Mouse (Mus musculus) intestine, embryonic 14.5 days (tissue): ENCODE results near the gene Map3k14. TPM values are rescaled to one million over a fixed set of nuclear protein-coding genes. Genes with fewer than 3 reads are reported as not detected.

Source experiments
- ATAC-seq: fragments of 200-750 bp; cut with Nextera tagmentation; replicated peaks from 2 replicates; pipeline ENCODE4 v1.8.0; 2017; ENCODE audit warnings: low read depth, moderate number of reproducible peaks, moderate TSS enrichment, moderate library complexity; ENCODE audit not compliant: low FRiP score, low TSS enrichment
- DNase-seq: peaks from one replicate; pipeline ENCODE4 v3.0.0-alpha.2; 2018; ENCODE audit warnings: low spot score
- H3K27ac ChIP-seq: fragments of 300-500 bp; sonication (generic); 2 replicates; pipeline ENCODE4 v1.5.1; 2014; ENCODE audit warnings: low read depth, mild to moderate bottlenecking, control low read depth
- H3K27me3 ChIP-seq: fragments of 300-500 bp; sonication (generic); replicated peaks from 2 replicates; pipeline ENCODE4 v1.6.1; 2014; ENCODE audit warnings: low read length, control low read depth; ENCODE audit not compliant: control insufficient read depth, insufficient read depth
- H3K36me3 ChIP-seq: fragments of 300-500 bp; sonication (generic); 2 replicates; pipeline ENCODE4 v1.6.1; 2014; ENCODE audit warnings: low read length, control low read depth; ENCODE audit not compliant: control insufficient read depth, insufficient read depth
- H3K4me1 ChIP-seq: fragments of 300-500 bp; sonication (generic); replicated peaks from 2 replicates; pipeline ENCODE4 v1.6.1; 2014; ENCODE audit warnings: low read length, control low read depth, mixed read lengths; ENCODE audit not compliant: control insufficient read depth, insufficient read depth
- H3K4me2 ChIP-seq: fragments of 300-500 bp; sonication (generic); 2 replicates; pipeline ENCODE4 v1.6.1; 2014; ENCODE audit warnings: low read length
- H3K4me3 ChIP-seq: fragments of 300-500 bp; sonication (generic); 2 replicates; pipeline ENCODE4 v1.5.1; 2014; ENCODE audit warnings: low read depth, low read length, control low read depth, mixed read lengths
- H3K9ac ChIP-seq: fragments of 300-500 bp; sonication (generic); 2 replicates; pipeline ENCODE4 v1.6.1; 2014; ENCODE audit warnings: mild to moderate bottlenecking, low read length
- H3K9me3 ChIP-seq: fragments of 300-500 bp; sonication (generic); 2 replicates; pipeline ENCODE4 v1.6.1; 2016; ENCODE audit warnings: low read length, control low read depth; ENCODE audit not compliant: control insufficient read depth
- WGBS: fragments of 180-500 bp; shearing (Covaris S2); extraction: QIAGEN DNeasy Blood & Tissue Kit; methylation state at CpG from one replicate; pipeline ENCODE4 v1.1.7; 2014; 5-methylcytosine and 5-hydroxymethylcytosine counted together
- polyA plus RNA-seq: library from polyadenylated mRNA; unstranded; fragments of >200 nt; fragmentation: Nextera tagmentation; extraction: Ambion mirVana; gene quantifications from 2 replicates; pipeline ENCODE4 v1.2.1, GENCODE M21; 2014

The Map3k14 gene
- polyA plus RNA-seq, 1 experiment from 2014 or later = 3.7 TPM

GRCm38 (mm10) chr11:103184891-103185290, 82.4 kb downstream of the Map3k14 start:
- 28% methylated on average over 2 of the region's 2 CpGs for WGBS
- no peak for DNase-seq
- Histone ChIP-seq H3K9ac (no peak overlapping the region), H3K27ac (no peak overlapping the region), H3K4me1 (no peaks in the 10 kb centered on the region), H3K4me2 (no peak overlapping the region), H3K27me3 (no peaks in the 10 kb centered on the region), H3K4me3 (no peak overlapping the region), H3K9me3 (no peaks in the 10 kb centered on the region), H3K36me3 (no peaks in the 10 kb centered on the region)
- ATAC-seq = no peak

- H3K36me3 ChIP-seq = no peaks in the 10 kb centered on the region
- no peak overlapping the region for H3K27ac ChIP-seq
- H3K4me3 ChIP-seq = no peak overlapping the region
- H3K9ac ChIP-seq = no peak overlapping the region
- 74% methylated on average over 3 of the region's 3 CpGs for WGBS
- H3K4me1 ChIP-seq = no peaks in the 10 kb centered on the region
- ATAC-seq (no peak), DNase-seq (no peak)
- H3K9me3 ChIP-seq = no peaks in the 10 kb centered on the region
- H3K4me2 ChIP-seq = no peak overlapping the region
- no peaks in the 10 kb centered on the region for H3K27me3 ChIP-seq
These were observed 85.4 kb downstream of the Map3k14 start for GRCm38 (mm10) chr11:103181911-103182310.

- 73% methylated on average over 9 of the region's 9 CpGs for WGBS
- H3K4me1 ChIP-seq = no peaks in the 10 kb centered on the region
- no peak for DNase-seq
- no peak overlapping the region for H3K9ac ChIP-seq
- H3K4me3 ChIP-seq = no peak overlapping the region
- no peak overlapping the region for H3K27ac ChIP-seq
- H3K27me3 ChIP-seq = no peaks in the 10 kb centered on the region
- no peaks in the 10 kb centered on the region for H3K36me3 ChIP-seq
- no peaks in the 10 kb centered on the region for H3K9me3 ChIP-seq
- no peak for ATAC-seq
- H3K4me2 ChIP-seq = no peak overlapping the region
These were observed 85.9 kb downstream of the Map3k14 start for GRCm38 (mm10) chr11:103181349-103181748.

DNA sequence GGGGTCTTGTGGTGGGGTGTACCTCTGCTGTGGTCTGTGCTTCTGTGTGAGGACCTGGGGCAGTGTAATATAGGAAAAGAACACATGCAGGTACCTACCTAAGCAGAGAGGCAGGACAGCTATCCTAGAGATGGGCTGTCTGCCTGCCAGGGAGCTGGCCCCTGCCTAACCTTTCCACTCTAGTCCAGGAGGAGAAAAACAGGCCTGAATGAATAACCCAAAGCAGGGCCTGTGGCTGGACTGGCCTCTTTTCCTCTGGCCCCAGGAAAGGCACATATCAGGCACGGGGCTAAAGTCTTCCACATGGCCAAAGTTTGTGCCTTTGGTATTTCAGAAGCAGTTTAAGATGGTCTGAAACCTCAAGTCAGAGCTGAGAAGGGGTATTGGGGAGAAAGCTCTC, 86.8 kb downstream of the Map3k14 start:
- WGBS = 60% methylated on average over 1 of the region's 1 CpGs

DNA sequence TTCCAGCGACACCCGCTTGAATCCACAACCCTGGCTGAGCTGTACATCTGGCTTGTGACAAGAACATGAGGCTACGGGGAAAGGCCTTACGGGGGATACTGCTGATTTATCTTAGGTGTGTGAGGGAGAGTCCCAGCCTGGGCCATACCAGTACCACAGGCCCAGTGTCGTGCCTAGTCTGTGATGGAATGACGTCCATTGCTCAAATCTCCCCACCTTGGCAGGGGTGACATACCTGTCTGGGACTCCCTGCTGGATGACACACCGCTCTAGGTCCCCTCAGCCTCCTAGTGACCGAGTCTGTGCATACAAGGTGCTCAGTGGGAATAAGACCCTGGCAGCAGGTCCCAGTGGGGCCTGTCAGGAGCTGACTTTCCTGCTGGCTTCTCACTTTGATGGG, 88.5 kb downstream of the Map3k14 start:
- 88% methylated on average over 8 of the region's 8 CpGs for WGBS
- Histone ChIP-seq H3K9me3 (no peaks in the 10 kb centered on the region), H3K36me3 (no peaks in the 10 kb centered on the region), H3K4me3 (no peak overlapping the region), H3K4me2 (no peak overlapping the region), H3K9ac (no peak overlapping the region), H3K4me1 (no peaks in the 10 kb centered on the region), H3K27me3 (no peaks in the 10 kb centered on the region), H3K27ac (no peak overlapping the region)
- no peak for DNase-seq
- no peak for ATAC-seq

More for the DNA sequence above, 86.8 kb downstream of the Map3k14 start:
- Histone ChIP-seq H3K9ac (no peak overlapping the region), H3K4me1 (no peaks in the 10 kb centered on the region), H3K27ac (no peak overlapping the region), H3K9me3 (no peaks in the 10 kb centered on the region), H3K4me3 (no peak overlapping the region), H3K36me3 (no peaks in the 10 kb centered on the region), H3K27me3 (no peaks in the 10 kb centered on the region), H3K4me2 (no peak overlapping the region)
- no peak for ATAC-seq
- no peak for DNase-seq

GRCm38 (mm10) chr11:103177815-103178485, 89.3 kb downstream of the Map3k14 start:
- no peak overlapping the region for H3K4me3 ChIP-seq
- 79% methylated on average over 15 of the region's 15 CpGs for WGBS
- ATAC-seq (no peak), DNase-seq (no peak)
- H3K9ac ChIP-seq = no peak overlapping the region
- H3K27me3 ChIP-seq = peaks cover 3% of the 10 kb centered on the region; the same call in 1 of the 2 replicates
- no peaks in the 10 kb centered on the region for H3K36me3 ChIP-seq
- H3K27ac ChIP-seq = no peak overlapping the region
- H3K4me1 ChIP-seq = no peaks in the 10 kb centered on the region
- no peak overlapping the region for H3K4me2 ChIP-seq
- no peaks in the 10 kb centered on the region for H3K9me3 ChIP-seq

DNA sequence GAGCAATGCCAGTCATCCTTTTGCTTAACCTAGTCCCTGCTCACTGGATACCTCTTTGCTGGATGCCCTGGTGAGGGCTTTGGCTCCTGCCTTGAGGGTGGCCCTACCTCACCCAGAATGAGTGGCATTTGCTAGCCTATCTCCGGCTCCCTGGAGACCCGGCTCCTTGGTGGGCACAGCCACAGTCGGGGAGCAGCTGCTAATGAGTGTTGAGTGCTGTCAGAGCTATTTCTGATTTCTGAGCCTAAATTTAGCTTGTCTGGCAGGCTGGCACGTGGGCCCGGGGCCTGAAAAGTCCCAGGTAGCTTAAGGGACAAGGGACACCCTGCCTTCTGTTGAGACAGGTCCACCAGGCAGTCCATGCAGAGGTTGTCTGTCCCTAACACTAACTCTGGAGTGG, 90.1 kb downstream of the Map3k14 start:
- Histone ChIP-seq H3K4me3 (no peak overlapping the region), H3K27me3 (peaks cover 10% of the 10 kb centered on the region), H3K4me1 (no peaks in the 10 kb centered on the region), H3K27ac (no peak overlapping the region), H3K9ac (no peak overlapping the region), H3K36me3 (no peaks in the 10 kb centered on the region), H3K4me2 (no peak overlapping the region), H3K9me3 (no peaks in the 10 kb centered on the region)
- DNase-seq = no peak
- ATAC-seq = no peak
- 82% methylated on average over 5 of the region's 5 CpGs for WGBS

DNA sequence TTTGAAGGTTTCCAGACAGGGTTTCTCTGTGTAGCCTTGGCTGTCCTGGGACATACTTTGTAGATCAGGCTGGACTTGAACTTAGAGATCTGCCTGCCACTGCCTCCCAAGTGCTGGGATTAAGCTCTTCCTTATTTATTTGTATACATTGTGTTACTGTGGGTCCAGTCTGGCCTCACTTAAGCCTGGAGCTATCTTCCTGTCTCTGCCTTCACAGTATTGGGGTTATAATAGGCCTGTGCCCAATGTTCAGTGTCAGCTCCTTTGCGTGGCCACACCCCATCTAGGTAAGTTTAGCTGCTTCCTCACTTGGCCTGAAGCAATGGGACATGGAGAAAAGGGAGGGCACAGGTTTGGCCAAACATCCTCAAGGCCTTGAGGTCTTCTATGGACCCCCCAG, 90.8 kb downstream of the Map3k14 start:
- no peak for DNase-seq
- no peak for ATAC-seq
- H3K9me3 ChIP-seq = no peaks in the 10 kb centered on the region
- H3K4me3 ChIP-seq = no peak overlapping the region
- 94% methylated on average over 1 of the region's 1 CpGs for WGBS
- H3K9ac ChIP-seq = no peak overlapping the region
- no peaks in the 10 kb centered on the region for H3K36me3 ChIP-seq
- H3K4me2 ChIP-seq = no peak overlapping the region
- H3K4me1 ChIP-seq = no peaks in the 10 kb centered on the region
- no peak overlapping the region for H3K27ac ChIP-seq
- peaks cover 16% of the 10 kb centered on the region for H3K27me3 ChIP-seq

- Histone ChIP-seq H3K27me3 (peaks cover 23% of the 10 kb centered on the region), H3K27ac (no peak overlapping the region), H3K4me1 (no peaks in the 10 kb centered on the region), H3K4me3 (no peak overlapping the region), H3K36me3 (no peaks in the 10 kb centered on the region), H3K9ac (no peak overlapping the region), H3K4me2 (no peak overlapping the region), H3K9me3 (no peaks in the 10 kb centered on the region)
- ATAC-seq = no peak
- no peak for DNase-seq
- WGBS = 76% methylated on average over 14 of the region's 14 CpGs
These were observed 91.4 kb downstream of the Map3k14 start for GRCm38 (mm10) chr11:103175688-103176442.
